ENCODE assay signal across 20 mouse cellular contexts in genomic region chr17:85611521-85612515, GRCm38 (mm10). TPM values are rescaled to one million over a fixed set of nuclear protein-coding genes. Genes with fewer than 3 reads are reported as not detected.
DNase-seq lines count a peak whose midpoint lies in the region; ATAC-seq and TF ChIP-seq lines count a peak whose summit lies in the region.
"Had no signal": no experiment of that assay in that cellular context is flagged by ENCODE, and none has a peak within 500 bp of the region (broad histone marks: within the 10 kb centered on the region; RNA-seq: fewer than 3 reads in every experiment).

No protein-coding gene starts in this region.

- WGBS in embryonic facial prominence, embryonic 10.5 days, result 14% methylated on average over 19 of the region's 19 CpGs
- 32% methylated on average over 19 of the region's 19 CpGs for WGBS in forebrain, embryonic 14.5 days
- WGBS in midbrain, embryonic 14.5 days, result 3% methylated on average over 19 of the region's 19 CpGs

- no peak for ATAC-seq in forebrain, embryonic 14.5 days
- ATAC-seq in midbrain, embryonic 14.5 days (ENCODE audit: low FRiP score, low TSS enrichment), result no peak
- ATAC-seq: lung, postnatal 0 days had no signal

- intact Hi-C loops in left cerebral cortex, adult 2 months (cut with DNase I), result no loop called here

- TF ChIP-seq CTCF in left cerebral cortex, adult 2 months (IDR thresholded peaks at IDR 0.05), result no peak

- peak overlapping the region; percentile 61 for H3K4me3 ChIP-seq in embryonic facial prominence, embryonic 10.5 days
- H3K4me3 ChIP-seq in forebrain, embryonic 14.5 days (ENCODE audit: low read depth, low read length), result peak overlapping the region; percentile 37
- H3K4me3 ChIP-seq in midbrain, embryonic 14.5 days (replicated peaks; ENCODE audit: low read depth, low read length), result peak overlapping the region; percentile 23
- H3K4me3 ChIP-seq in left cerebral cortex, adult 2 months, result no peak overlapping the region
- H3K4me3 ChIP-seq: heart, embryonic 10.5 days; megakaryocyte, embryonic 14.5 days; stomach, embryonic 15.5 days had no signal

- peak overlapping the region; percentile 87 for H3K27ac ChIP-seq in embryonic facial prominence, embryonic 10.5 days (replicated peaks)
- H3K27ac ChIP-seq in forebrain, embryonic 14.5 days (ENCODE audit: low read depth, low read length), result peak overlapping the region; percentile 58
- H3K27ac ChIP-seq in midbrain, embryonic 14.5 days (replicated peaks; ENCODE audit: low read depth, low read length), result peak overlapping the region; percentile 75
- no peak overlapping the region for H3K27ac ChIP-seq in left cerebral cortex, adult 2 months
- H3K27ac ChIP-seq: heart, embryonic 10.5 days; liver, embryonic 14.5 days; stomach, embryonic 15.5 days had no signal

- H3K4me2 ChIP-seq in forebrain, embryonic 14.5 days (ENCODE audit: low read length), result peak overlapping the region; percentile 55
- H3K4me2 ChIP-seq in midbrain, embryonic 14.5 days (ENCODE audit: low read length), result peak overlapping the region; percentile 13
- H3K4me2 ChIP-seq: stomach, embryonic 15.5 days had no signal

- peaks cover 47% of the 10 kb centered on the region for H3K4me1 ChIP-seq in embryonic facial prominence, embryonic 10.5 days
- no peaks in the 10 kb centered on the region; the same call in 1 of the 2 replicates for H3K4me1 ChIP-seq in forebrain, embryonic 14.5 days (ENCODE audit: control insufficient read depth, insufficient read depth, low read length)
- H3K4me1 ChIP-seq in midbrain, embryonic 14.5 days (ENCODE audit: control insufficient read depth, insufficient read depth, low read length), result 0 out of 2 replicates have a peak, but pooled peaks cover 3% of the 10 kb centered on the region
- H3K4me1 ChIP-seq: megakaryocyte, embryonic 14.5 days had no signal

- DNase-seq in ES-CJ7 (ENCODE audit: low read depth, low spot score), result peak; percentile 22
- peak; percentile 43 for DNase-seq in embryonic facial prominence, embryonic 10.5 days (ENCODE audit: low spot score)
- DNase-seq in forebrain, embryonic 14.5 days (ENCODE audit: low spot score), result no peak
- DNase-seq in midbrain, embryonic 14.5 days, result no peak
- DNase-seq in ovary, postnatal 36 days (ENCODE audit: low spot score), result no peak
- DNase-seq in left cerebral cortex, adult 2 months (ENCODE audit: extremely low spot score in 1 of 2, low spot score in 2 of 2), result no peak
- DNase-seq in cerebellum, adult 9-11 months, result no peak
- DNase-seq: adrenal gland, postnatal 10 days; cerebellum, adult 8-10 months; gastrocnemius, postnatal 10 days had no signal

- no peaks in the 10 kb centered on the region for H3K9me3 ChIP-seq in embryonic facial prominence, embryonic 10.5 days
- no peaks in the 10 kb centered on the region for H3K9me3 ChIP-seq in forebrain, embryonic 14.5 days (replicated peaks; ENCODE audit: control insufficient read depth, low read length)
- no peaks in the 10 kb centered on the region for H3K9me3 ChIP-seq in midbrain, embryonic 14.5 days (ENCODE audit: control insufficient read depth, low read length)
- H3K9me3 ChIP-seq: heart, embryonic 10.5 days; megakaryocyte, embryonic 14.5 days; stomach, embryonic 15.5 days had no signal

- peaks cover 100% of the 10 kb centered on the region for H3K27me3 ChIP-seq in embryonic facial prominence, embryonic 10.5 days (replicated peaks; ENCODE audit: low read depth, poor library complexity, severe bottlenecking)
- peaks cover 90% of the 10 kb centered on the region for H3K27me3 ChIP-seq in forebrain, embryonic 14.5 days (replicated peaks; ENCODE audit: control insufficient read depth, insufficient read depth, low read length)
- peaks cover 95% of the 10 kb centered on the region for H3K27me3 ChIP-seq in midbrain, embryonic 14.5 days (ENCODE audit: control insufficient read depth, insufficient read depth, low read length)

- no peaks in the 10 kb centered on the region for H3K36me3 ChIP-seq in embryonic facial prominence, embryonic 10.5 days (replicated peaks)
- no peaks in the 10 kb centered on the region for H3K36me3 ChIP-seq in forebrain, embryonic 14.5 days (ENCODE audit: control insufficient read depth, insufficient read depth, low read length)
- no peaks in the 10 kb centered on the region for H3K36me3 ChIP-seq in midbrain, embryonic 14.5 days (ENCODE audit: control insufficient read depth, insufficient read depth, low read length)
- H3K36me3 ChIP-seq: heart, embryonic 10.5 days; stomach, embryonic 15.5 days had no signal

- peak overlapping the region; percentile 33; the same call in 1 of the 2 replicates for H3K9ac ChIP-seq in forebrain, embryonic 14.5 days (ENCODE audit: low read length)
- H3K9ac ChIP-seq in midbrain, embryonic 14.5 days (replicated peaks; ENCODE audit: low read length), result peak overlapping the region; percentile 45
- H3K9ac ChIP-seq: liver, embryonic 14.5 days; stomach, embryonic 15.5 days had no signal

RNA-seq across cellular contexts. Expression of gene Six3, which starts 1.6 kb away (rescaled TPM):
- polyA plus RNA-seq in embryonic facial prominence, embryonic 10.5 days (2016; fragmentation: Nextera tagmentation; extraction: Ambion mirVana), result 8.8 and 13.1 TPM in 2 replicates
- polyA plus RNA-seq in forebrain, embryonic 14.5 days (2014; fragmentation: Nextera tagmentation; extraction: Ambion mirVana), result 11.3 and 15.0 TPM in 2 replicates
- polyA plus RNA-seq in midbrain, embryonic 14.5 days (2014; fragmentation: Nextera tagmentation; extraction: Ambion mirVana), result 19.9 and 20.2 TPM in 2 replicates
- 1 to 10 TPM; 2.0 to 3.6 TPM for total RNA-seq in left cerebral cortex, adult 2 months (2021)
- total RNA-seq: adrenal gland, postnatal 10 days; gastrocnemius, postnatal 10 days; heart, postnatal 25 days; MEL had no signal
- polyA plus RNA-seq: kidney, embryonic 14.5 days; limb, embryonic 11.5 days; lung, postnatal 0 days; small intestine, adult 2 months; stomach, embryonic 15.5 days had no signal

Comparison
In these comparisons a context has a peak if more than half of its experiments do, and no peak if none do; other contexts are left out.
1. DNase-seq: peak in ES-CJ7 (single experiment) and embryonic facial prominence, embryonic 10.5 days (single experiment); none in forebrain, embryonic 14.5 days (single experiment), midbrain, embryonic 14.5 days (single experiment), ovary, postnatal 36 days (single experiment), left cerebral cortex, adult 2 months (0 of 2) and cerebellum, adult 9-11 months (single experiment).